9 mouse cellular contexts compared by ENCODE assay signal in the genomic region with DNA sequence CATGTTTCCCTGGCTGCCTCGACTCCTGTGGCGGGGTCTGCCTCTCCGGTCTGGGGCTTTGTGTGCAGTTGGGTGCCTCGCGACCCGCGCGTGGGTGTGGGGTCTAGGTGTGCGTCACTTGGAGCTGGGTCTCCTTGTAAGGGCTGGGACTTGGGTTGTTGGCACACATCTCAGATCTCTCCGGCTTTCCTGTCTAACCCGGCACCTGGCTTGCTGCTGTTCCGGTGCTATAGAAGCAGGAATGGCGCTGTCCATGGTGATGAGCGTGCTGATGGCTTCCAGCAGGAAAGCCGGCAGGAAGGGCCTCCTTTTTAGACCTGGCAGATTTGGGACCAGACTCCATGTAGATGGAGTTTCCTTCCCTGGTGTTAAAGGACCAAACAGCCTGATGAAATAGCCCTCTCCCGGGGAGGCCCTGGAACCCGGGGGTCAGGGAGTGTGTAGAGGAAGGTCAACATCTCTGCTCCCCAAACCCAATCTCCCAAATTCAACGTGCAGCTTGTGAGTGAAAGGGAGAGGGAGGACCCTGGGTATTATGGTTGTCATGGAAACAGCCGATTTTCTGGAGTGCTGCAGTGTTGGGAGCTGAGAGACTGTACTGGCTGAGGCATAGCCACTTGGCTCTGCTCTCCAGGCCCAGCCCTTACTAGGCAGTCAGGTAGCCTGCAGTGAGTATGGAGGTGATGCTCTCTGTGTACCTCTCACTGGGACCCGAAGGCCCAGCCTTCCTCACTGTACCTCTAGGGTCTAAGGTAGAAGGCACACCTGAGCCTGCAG. TPM values are rescaled to one million over a fixed set of nuclear protein-coding genes. Genes with fewer than 3 reads are reported as not detected.
DNase-seq lines count a peak whose midpoint lies in the region; ATAC-seq lines count a peak whose summit lies in the region.
"Had no signal": no experiment of that assay in that cellular context is flagged by ENCODE, and none has a peak within 500 bp of the region (broad histone marks: within the 10 kb centered on the region; RNA-seq: fewer than 3 reads in every experiment).

No protein-coding gene starts in this region.

- peaks cover 27% of the 10 kb centered on the region for H3K36me3 ChIP-seq in forebrain, embryonic 13.5 days (ENCODE audit: poor library complexity, severe bottlenecking)
- H3K36me3 ChIP-seq in hindbrain, embryonic 16.5 days (ENCODE audit: control insufficient read depth, insufficient read depth, low read length): peaks cover 15% of the 10 kb centered on the region
- H3K36me3 ChIP-seq: G1E had no signal

- peak overlapping the region; percentile 81 for H3K4me3 ChIP-seq in forebrain, embryonic 13.5 days
- H3K4me3 ChIP-seq in hindbrain, embryonic 16.5 days (ENCODE audit: low read length): peak overlapping the region; percentile 88

- peak overlapping the region; percentile 79 for H3K9ac ChIP-seq in forebrain, embryonic 13.5 days
- peak overlapping the region; percentile 69 for H3K9ac ChIP-seq in hindbrain, embryonic 16.5 days (ENCODE audit: low read depth, low read length)

- peak overlapping the region; percentile 96 for H3K4me2 ChIP-seq in forebrain, embryonic 13.5 days
- peak overlapping the region; percentile 91 for H3K4me2 ChIP-seq in hindbrain, embryonic 16.5 days (ENCODE audit: low read length)

- H3K27me3 ChIP-seq in forebrain, embryonic 13.5 days: peaks cover 7% of the 10 kb centered on the region; the same call in 1 of the 2 replicates
- no peaks in the 10 kb centered on the region for H3K27me3 ChIP-seq in hindbrain, embryonic 16.5 days (replicated peaks; ENCODE audit: control insufficient read depth, insufficient read depth, low read length)

- peak; percentile 32 for DNase-seq in gastrocnemius, adult 18-20 months (ENCODE audit: low spot score)
- DNase-seq in gastrocnemius, postnatal 25 days: no peak
- peak; percentile 28 for DNase-seq in adrenal gland, adult 8-10 months
- DNase-seq in left cerebral cortex, postnatal 25 days (ENCODE audit: low spot score in 2 of 2): peak; percentile 70 to 88
- peak; percentile 88 for DNase-seq in mesoderm, embryonic 11.5 days (ENCODE audit: low read depth, low spot score)
- peak; percentile 87 for DNase-seq in telencephalon, adult 2 months (ENCODE audit: low read depth, low spot score)

- intact Hi-C loops in left cerebral cortex, postnatal 25 days (cut with DNase I): loop anchor here (5.0 kb wide), 1 partner anchor 430 kb away; a partner anchor contains a TSS

- ATAC-seq in forebrain, embryonic 13.5 days: peak; percentile 63
- peak; percentile 48 for ATAC-seq in hindbrain, embryonic 16.5 days

- peak overlapping the region; percentile 91 for H3K27ac ChIP-seq in forebrain, embryonic 13.5 days
- peak overlapping the region; percentile 82 for H3K27ac ChIP-seq in hindbrain, embryonic 16.5 days (ENCODE audit: low read depth, low read length)

- peaks cover 94% of the 10 kb centered on the region for H3K4me1 ChIP-seq in forebrain, embryonic 13.5 days
- peaks cover 59% of the 10 kb centered on the region for H3K4me1 ChIP-seq in hindbrain, embryonic 16.5 days (ENCODE audit: control insufficient read depth, insufficient read depth, low read depth, low read length)

- no peaks in the 10 kb centered on the region for H3K9me3 ChIP-seq in forebrain, embryonic 13.5 days (replicated peaks)
- no peaks in the 10 kb centered on the region for H3K9me3 ChIP-seq in hindbrain, embryonic 16.5 days (ENCODE audit: control insufficient read depth, low read length)
- H3K9me3 ChIP-seq: G1E had no signal

- WGBS in forebrain, embryonic 13.5 days: 3% methylated on average over 20 of the region's 20 CpGs
- WGBS in hindbrain, embryonic 16.5 days: 4% methylated on average over 20 of the region's 20 CpGs

RNA-seq across cellular contexts. Expression of a gene that starts 40.1 kb away (rescaled TPM):
- under 1 TPM in 1 of 2 experiments, not detected in 1; 0.11 TPM for total RNA-seq in gastrocnemius, adult 18-20 months (2021)
- not detected for total RNA-seq in gastrocnemius, postnatal 25 days (2021)
- under 1 TPM in 1 of 4 experiments, not detected in 3; 0.31 TPM for total RNA-seq in adrenal gland, adult 8-10 months (2022)
- polyA plus RNA-seq in forebrain, embryonic 13.5 days (2015; fragmentation: Nextera tagmentation; extraction: Ambion mirVana): not detected in 2 replicates
- polyA plus RNA-seq in hindbrain, embryonic 16.5 days (2015; fragmentation: Nextera tagmentation; extraction: Ambion mirVana): 0.14 TPM in 1 of 2 replicates, not detected in the other
- under 1 TPM; 0.18 to 0.21 TPM for total RNA-seq in left cerebral cortex, postnatal 25 days (2021)
- total RNA-seq: G1E had no signal
- polyA plus RNA-seq: G1E had no signal
